ENCODE assay signal across 25 mouse cellular contexts in the genomic region with DNA sequence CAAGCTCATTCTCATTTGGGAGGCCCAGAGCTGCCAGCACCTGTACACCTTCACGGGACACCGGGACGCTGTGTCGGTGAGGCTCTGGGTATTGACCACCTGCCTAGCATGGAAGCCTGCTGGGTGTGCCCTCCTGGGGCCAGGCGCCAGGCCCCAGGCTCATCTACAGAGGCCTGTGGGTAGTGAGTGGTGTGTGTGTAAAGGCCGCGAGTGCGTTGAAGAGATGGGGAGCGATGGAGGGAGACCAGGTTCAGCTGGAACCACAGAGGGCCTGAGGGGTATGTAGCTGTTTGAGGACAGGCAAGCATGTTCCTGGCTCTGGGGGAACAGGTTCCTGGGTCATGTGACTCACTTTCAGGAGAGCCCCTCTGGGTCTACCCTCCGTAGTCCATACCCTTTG. TPM values are rescaled to one million over a fixed set of nuclear protein-coding genes. Genes with fewer than 3 reads are reported as not detected.
DNase-seq lines count a peak whose midpoint lies in the region; ATAC-seq and TF ChIP-seq lines count a peak whose summit lies in the region.
"Had no signal": no experiment of that assay in that cellular context is flagged by ENCODE, and none has a peak within 500 bp of the region (broad histone marks: within the 10 kb centered on the region; RNA-seq: fewer than 3 reads in every experiment).

No protein-coding gene starts in this region.

- TF ChIP-seq EP300 in stomach, postnatal 0 days (optimal IDR thresholded peaks at IDR 0.05), result no peak

- H3K9me3 ChIP-seq in limb, embryonic 15.5 days, result no peaks in the 10 kb centered on the region
- H3K9me3 ChIP-seq in limb, embryonic 10.5 days (replicated peaks), result no peaks in the 10 kb centered on the region
- H3K9me3 ChIP-seq in stomach, postnatal 0 days (ENCODE audit: control insufficient read depth, low read length), result no peaks in the 10 kb centered on the region
- H3K9me3 ChIP-seq: forebrain, embryonic 13.5 days; forebrain, embryonic 15.5 days; G1E had no signal

- no peak for TF ChIP-seq CTCF in stomach, postnatal 0 days (IDR thresholded peaks at IDR 0.05; ENCODE audit: low read depth)

- intact Hi-C loops in heart, postnatal 25 days (cut with DNase I), result no loop called here

- H3K9ac ChIP-seq in limb, embryonic 15.5 days, result no peak overlapping the region
- no peak overlapping the region for H3K9ac ChIP-seq in stomach, postnatal 0 days (ENCODE audit: low read length)
- H3K9ac ChIP-seq: forebrain, embryonic 13.5 days; forebrain, embryonic 15.5 days; forebrain, postnatal 0 days had no signal

- no peak overlapping the region for H3K4me2 ChIP-seq in limb, embryonic 15.5 days
- H3K4me2 ChIP-seq in stomach, postnatal 0 days (replicated peaks; ENCODE audit: low read depth), result no peak overlapping the region
- H3K4me2 ChIP-seq: forebrain, embryonic 13.5 days; forebrain, embryonic 15.5 days had no signal

- peak; percentile 10 for DNase-seq in cerebellum, adult 9-11 months
- DNase-seq in cerebellum, adult 18-20 months, result no peak
- peak; percentile 86 for DNase-seq in heart, adult 11 months
- no peak for DNase-seq in heart, postnatal 25 days (ENCODE audit: low spot score)
- DNase-seq in limb, embryonic 10.5 days (ENCODE audit: low spot score), result no peak
- DNase-seq in stomach, postnatal 0 days (ENCODE audit: low spot score), result no peak
- DNase-seq in right cerebral cortex, postnatal 25 days, result no peak
- DNase-seq: adrenal gland, adult 8-10 months; adrenal gland, postnatal 14 days; adrenal gland, postnatal 36 days; cerebellum, adult 9-10 months; cerebellum, postnatal 14 days; forebrain, postnatal 0 days had no signal

- no peaks in the 10 kb centered on the region for H3K27me3 ChIP-seq in limb, embryonic 15.5 days
- H3K27me3 ChIP-seq in limb, embryonic 10.5 days (ENCODE audit: low read depth, poor library complexity, severe bottlenecking), result no peaks in the 10 kb centered on the region
- H3K27me3 ChIP-seq in stomach, postnatal 0 days (ENCODE audit: control insufficient read depth, insufficient read depth, low read length), result no peaks in the 10 kb centered on the region
- H3K27me3 ChIP-seq: forebrain, embryonic 13.5 days; forebrain, embryonic 15.5 days; Patski had no signal

- H3K4me1 ChIP-seq in limb, embryonic 15.5 days, result peaks cover 5% of the 10 kb centered on the region
- H3K4me1 ChIP-seq in limb, embryonic 10.5 days, result peaks cover 3% of the 10 kb centered on the region
- no peaks in the 10 kb centered on the region for H3K4me1 ChIP-seq in stomach, postnatal 0 days (replicated peaks; ENCODE audit: control insufficient read depth, insufficient read depth)

- no peak overlapping the region for H3K27ac ChIP-seq in limb, embryonic 15.5 days
- H3K27ac ChIP-seq in limb, embryonic 10.5 days, result no peak overlapping the region
- no peak overlapping the region for H3K27ac ChIP-seq in stomach, postnatal 0 days (replicated peaks)
- H3K27ac ChIP-seq: forebrain, embryonic 13.5 days; forebrain, embryonic 15.5 days had no signal

- H3K36me3 ChIP-seq in limb, embryonic 15.5 days, result peaks cover 69% of the 10 kb centered on the region
- peaks cover 74% of the 10 kb centered on the region for H3K36me3 ChIP-seq in limb, embryonic 10.5 days
- peaks cover 11% of the 10 kb centered on the region; the same call in 1 of the 2 replicates for H3K36me3 ChIP-seq in stomach, postnatal 0 days (ENCODE audit: control insufficient read depth, insufficient read depth, low read length)

- no peak overlapping the region for H3K4me3 ChIP-seq in limb, embryonic 15.5 days
- no peak overlapping the region for H3K4me3 ChIP-seq in limb, embryonic 10.5 days
- no peak overlapping the region for H3K4me3 ChIP-seq in stomach, postnatal 0 days (ENCODE audit: low read depth, low read length)
- H3K4me3 ChIP-seq: forebrain, embryonic 13.5 days; forebrain, embryonic 15.5 days had no signal

- whole genome bisulfite sequencing in limb, embryonic 15.5 days, result 97% methylated on average over 10 of the region's 10 CpGs
- 92% methylated on average over 10 of the region's 10 CpGs for WGBS in limb, embryonic 10.5 days
- 98% methylated on average over 10 of the region's 10 CpGs for WGBS in stomach, postnatal 0 days

- ATAC-seq in limb, embryonic 15.5 days (ENCODE audit: insufficient number of reproducible peaks, low FRiP score, low TSS enrichment, low read depth), result 0 out of 2 replicates have a peak, but pooled peaks have one; percentile 19
- ATAC-seq in stomach, postnatal 0 days (ENCODE audit: low FRiP score, low TSS enrichment), result 0 out of 2 replicates have a peak, but pooled peaks have one; percentile 11
- ATAC-seq: activated CD4-positive, CD25-positive, alpha-beta regulatory T cell, adult 4 months; forebrain, embryonic 13.5 days; forebrain, embryonic 15.5 days; forebrain, postnatal 0 days; Patski had no signal

RNA-seq across cellular contexts. Expression of a gene that starts 6.4 kb away (rescaled TPM):
- total RNA-seq in heart, postnatal 25 days (2021), result 10 to 100 TPM; 30.1 to 33.5 TPM
- 6.1 and 8.5 TPM in 2 replicates for polyA plus RNA-seq in limb, embryonic 15.5 days (2015; fragmentation: Nextera tagmentation; extraction: Ambion mirVana)
- polyA plus RNA-seq in limb, embryonic 10.5 days (2016; fragmentation: Nextera tagmentation; extraction: Ambion mirVana), result 1.9 and 2.3 TPM in 2 replicates
- polyA plus RNA-seq in stomach, postnatal 0 days (2015; fragmentation: Nextera tagmentation; extraction: Ambion mirVana), result 5.8 TPM in 2 replicates

RNA-seq across cellular contexts. Expression of a gene that starts 7.4 kb away (rescaled TPM):
- 10 to 100 TPM; 19.7 to 23.5 TPM for total RNA-seq in heart, postnatal 25 days (2021)
- 39.9 and 40.2 TPM in 2 replicates for polyA plus RNA-seq in limb, embryonic 15.5 days (2015; fragmentation: Nextera tagmentation; extraction: Ambion mirVana)
- polyA plus RNA-seq in limb, embryonic 10.5 days (2016; fragmentation: Nextera tagmentation; extraction: Ambion mirVana), result 81.6 and 110 TPM in 2 replicates
- polyA plus RNA-seq in stomach, postnatal 0 days (2015; fragmentation: Nextera tagmentation; extraction: Ambion mirVana), result 22.4 and 23.3 TPM in 2 replicates

RNA-seq across cellular contexts. Expression of a gene that starts 16.6 kb away (rescaled TPM):
- total RNA-seq in heart, postnatal 25 days (2021), result not detected
- polyA plus RNA-seq in limb, embryonic 15.5 days (2015; fragmentation: Nextera tagmentation; extraction: Ambion mirVana), result not detected in 2 replicates
- not detected in 2 replicates for polyA plus RNA-seq in limb, embryonic 10.5 days (2016; fragmentation: Nextera tagmentation; extraction: Ambion mirVana)
- not detected in 2 replicates for polyA plus RNA-seq in stomach, postnatal 0 days (2015; fragmentation: Nextera tagmentation; extraction: Ambion mirVana)
- total RNA-seq: adrenal gland, adult 18-20 months; adrenal gland, adult 8-10 months; adrenal gland, postnatal 14 days; adrenal gland, postnatal 36 days; forebrain, postnatal 0 days; G1E had no signal
- polyA plus RNA-seq: activated CD4-positive, CD25-positive, alpha-beta regulatory T cell, adult 4 months; cerebellum, adult 2 months; cortical plate, adult 2 months; embryonic facial prominence, embryonic 11.5 days; embryonic facial prominence, embryonic 14.5 days; forebrain, embryonic 11.5 days; forebrain, embryonic 13.5 days; forebrain, embryonic 15.5 days; forebrain, postnatal 0 days; G1E; Patski had no signal

RNA-seq across cellular contexts. Expression of a gene that starts 17.4 kb away (rescaled TPM):
- not detected for total RNA-seq in heart, postnatal 25 days (2021)
- polyA plus RNA-seq in limb, embryonic 15.5 days (2015; fragmentation: Nextera tagmentation; extraction: Ambion mirVana), result 0.37 and 0.55 TPM in 2 replicates
- 0.16 and 0.59 TPM in 2 replicates for polyA plus RNA-seq in limb, embryonic 10.5 days (2016; fragmentation: Nextera tagmentation; extraction: Ambion mirVana)
- polyA plus RNA-seq in stomach, postnatal 0 days (2015; fragmentation: Nextera tagmentation; extraction: Ambion mirVana), result 0.15 and 0.23 TPM in 2 replicates
- total RNA-seq: adrenal gland, postnatal 14 days; G1E had no signal
- polyA plus RNA-seq: activated CD4-positive, CD25-positive, alpha-beta regulatory T cell, adult 4 months; G1E had no signal

RNA-seq across cellular contexts. Expression of a gene that starts 30.0 kb away (rescaled TPM):
- total RNA-seq in heart, postnatal 25 days (2021), result 10 to 100 TPM; 70.7 to 81.8 TPM
- 83.2 and 91.4 TPM in 2 replicates for polyA plus RNA-seq in limb, embryonic 15.5 days (2015; fragmentation: Nextera tagmentation; extraction: Ambion mirVana)
- 275 and 316 TPM in 2 replicates for polyA plus RNA-seq in limb, embryonic 10.5 days (2016; fragmentation: Nextera tagmentation; extraction: Ambion mirVana)
- polyA plus RNA-seq in stomach, postnatal 0 days (2015; fragmentation: Nextera tagmentation; extraction: Ambion mirVana), result 16.8 and 20.3 TPM in 2 replicates

Comparison
In these comparisons a context has a peak if more than half of its experiments do, and no peak if none do; other contexts are left out.
1. DNase-seq: peak in cerebellum, adult 9-11 months (single experiment) and heart, adult 11 months (single experiment); none in cerebellum, adult 18-20 months (0 of 2), heart, postnatal 25 days (single experiment), limb, embryonic 10.5 days (single experiment), stomach, postnatal 0 days (single experiment) and right cerebral cortex, postnatal 25 days (single experiment).